Mouse (Mus musculus): ENCODE data around the gene Jak3. TPM values are rescaled to one million over a fixed set of nuclear protein-coding genes. Genes with fewer than 3 reads are reported as not detected.

Jak3 gene
- polyA plus RNA-seq, 1 experiment from 2014 or later, result 4.6 TPM

- no peak for TF ChIP-seq CTCF (IDR thresholded peaks at IDR 0.05; ENCODE audit: low read depth)
- TF ChIP-seq EP300 (optimal IDR thresholded peaks at IDR 0.05), result no peak
- no peaks in the 10 kb centered on the region for H3K36me3 ChIP-seq (ENCODE audit: control insufficient read depth, insufficient read depth, low read length)
- H3K4me3 ChIP-seq (ENCODE audit: low read depth, low read length), result no peak overlapping the region
- no peak for ATAC-seq (ENCODE audit: low FRiP score, low TSS enrichment)
- H3K4me1 ChIP-seq (replicated peaks; ENCODE audit: control insufficient read depth, insufficient read depth), result peaks cover 7% of the 10 kb centered on the region; the same call in 1 of the 2 replicates
- H3K9me3 ChIP-seq (ENCODE audit: control insufficient read depth, low read length), result no peaks in the 10 kb centered on the region
- H3K27me3 ChIP-seq (ENCODE audit: control insufficient read depth, insufficient read depth, low read length), result no peaks in the 10 kb centered on the region
- no peak overlapping the region for H3K4me2 ChIP-seq (replicated peaks; ENCODE audit: low read depth)
- no peak overlapping the region for H3K9ac ChIP-seq (ENCODE audit: low read length)
- H3K27ac ChIP-seq (replicated peaks), result no peak overlapping the region
- WGBS, result 60% methylated on average over 5 of the region's 5 CpGs
- no peak for DNase-seq (ENCODE audit: low spot score)
These were observed 8.8 kb upstream of the Jak3 start for GRCm38 (mm10) chr8:71667256-71667655.

GRCm38 (mm10) chr8:71668220-71668975 is 7.7 kb upstream of the Jak3 start:
- no peak overlapping the region for H3K9ac ChIP-seq (ENCODE audit: low read length)
- H3K27me3 ChIP-seq (ENCODE audit: control insufficient read depth, insufficient read depth, low read length), result no peaks in the 10 kb centered on the region
- no peaks in the 10 kb centered on the region for H3K9me3 ChIP-seq (ENCODE audit: control insufficient read depth, low read length)
- DNase-seq (ENCODE audit: low spot score) (no peak), ATAC-seq (ENCODE audit: low FRiP score, low TSS enrichment) (peak; percentile 28; the same call in 1 of the 2 replicates)
- peaks cover 7% of the 10 kb centered on the region; the same call in 1 of the 2 replicates for H3K4me1 ChIP-seq (replicated peaks; ENCODE audit: control insufficient read depth, insufficient read depth)
- whole genome bisulfite sequencing, result 2% methylated on average over 20 of the region's 21 CpGs
- H3K4me2 ChIP-seq (replicated peaks; ENCODE audit: low read depth), result no peak overlapping the region; the same call in 1 of the 2 replicates
- no peaks in the 10 kb centered on the region for H3K36me3 ChIP-seq (ENCODE audit: control insufficient read depth, insufficient read depth, low read length)
- no peak overlapping the region for H3K27ac ChIP-seq (replicated peaks)
- TF ChIP-seq EP300 (optimal IDR thresholded peaks at IDR 0.05), result no peak
- TF ChIP-seq CTCF (IDR thresholded peaks at IDR 0.05; ENCODE audit: low read depth), result no peak
- H3K4me3 ChIP-seq (ENCODE audit: low read depth, low read length), result no peak overlapping the region

- 13% methylated on average over 8 of the region's 12 CpGs for WGBS
- no peak for TF ChIP-seq EP300 (optimal IDR thresholded peaks at IDR 0.05)
- no peak for TF ChIP-seq CTCF (IDR thresholded peaks at IDR 0.05; ENCODE audit: low read depth)
- DNase-seq (ENCODE audit: low spot score) (no peak), ATAC-seq (ENCODE audit: low FRiP score, low TSS enrichment) (no peak)
- peak overlapping the region; percentile 48; the same call in 1 of the 2 replicates for H3K4me3 ChIP-seq (ENCODE audit: low read depth, low read length)
- H3K9ac ChIP-seq (ENCODE audit: low read length), result no peak overlapping the region
- no peaks in the 10 kb centered on the region for H3K36me3 ChIP-seq (ENCODE audit: control insufficient read depth, insufficient read depth, low read length)
- no peaks in the 10 kb centered on the region for H3K9me3 ChIP-seq (ENCODE audit: control insufficient read depth, low read length)
- no peak overlapping the region for H3K27ac ChIP-seq (replicated peaks)
- H3K4me2 ChIP-seq (replicated peaks; ENCODE audit: low read depth), result peak overlapping the region; percentile 92
- no peaks in the 10 kb centered on the region for H3K27me3 ChIP-seq (ENCODE audit: control insufficient read depth, insufficient read depth, low read length)
- H3K4me1 ChIP-seq (replicated peaks; ENCODE audit: control insufficient read depth, insufficient read depth), result peaks cover 7% of the 10 kb centered on the region; the same call in 1 of the 2 replicates
These were observed 5.9 kb upstream of the Jak3 start for GRCm38 (mm10) chr8:71670198-71670597.

- TF ChIP-seq CTCF (IDR thresholded peaks at IDR 0.05; ENCODE audit: low read depth), result no peak
- no peak for TF ChIP-seq EP300 (optimal IDR thresholded peaks at IDR 0.05)
- Histone ChIP-seq H3K9me3 (ENCODE audit: control insufficient read depth, low read length) (no peaks in the 10 kb centered on the region), H3K4me2 (replicated peaks; ENCODE audit: low read depth) (peak overlapping the region; percentile 92), H3K36me3 (ENCODE audit: control insufficient read depth, insufficient read depth, low read length) (no peaks in the 10 kb centered on the region), H3K4me1 (replicated peaks; ENCODE audit: control insufficient read depth, insufficient read depth) (peaks cover 7% of the 10 kb centered on the region; the same call in 1 of the 2 replicates), H3K27me3 (ENCODE audit: control insufficient read depth, insufficient read depth, low read length) (no peaks in the 10 kb centered on the region), H3K4me3 (ENCODE audit: low read depth, low read length) (peak overlapping the region; percentile 48), H3K9ac (ENCODE audit: low read length) (no peak overlapping the region), H3K27ac (replicated peaks) (no peak overlapping the region)
- no peak for DNase-seq (ENCODE audit: low spot score)
- WGBS, result under 1% methylated on average over 49 of the region's 64 CpGs
- peak; percentile 27 for ATAC-seq (ENCODE audit: low FRiP score, low TSS enrichment)
These were observed 5.2 kb upstream of the Jak3 start for GRCm38 (mm10) chr8:71670621-71671548.

GRCm38 (mm10) chr8:71671549-71671965 is 4.5 kb upstream of the Jak3 start, which contains the start of gene Unc13a:
Gene Unc13a, minus strand, starts transcription at chr8:71671757.
- Histone ChIP-seq H3K4me3 (ENCODE audit: low read depth, low read length) (peak within 1 kb of the TSS; percentile 48), H3K27ac (replicated peaks) (no peak within 1 kb of the TSS), H3K27me3 (ENCODE audit: control insufficient read depth, insufficient read depth, low read length) (no peaks in the 10 kb centered on the region), H3K36me3 (ENCODE audit: control insufficient read depth, insufficient read depth, low read length) (no peaks in the 10 kb centered on the region), H3K4me2 (replicated peaks; ENCODE audit: low read depth) (peak within 1 kb of the TSS; percentile 92), H3K9me3 (ENCODE audit: control insufficient read depth, low read length) (no peaks in the 10 kb centered on the region), H3K4me1 (replicated peaks; ENCODE audit: control insufficient read depth, insufficient read depth) (peaks cover 7% of the 10 kb centered on the region; the same call in 1 of the 2 replicates), H3K9ac (ENCODE audit: low read length) (no peak within 1 kb of the TSS)
- ATAC-seq (ENCODE audit: low FRiP score, low TSS enrichment) (peak; percentile 61), DNase-seq (ENCODE audit: low spot score) (peak; percentile 89)
- WGBS, result under 1% methylated on average over 39 of the region's 42 CpGs
- no peak for TF ChIP-seq EP300 (optimal IDR thresholded peaks at IDR 0.05)
- no peak for TF ChIP-seq CTCF (IDR thresholded peaks at IDR 0.05; ENCODE audit: low read depth)
